Mouse (Mus musculus): ENCODE measurements around the gene Slc43a2.
"Not testable (repeated sequence)": the region's sequence is repeated elsewhere in the genome, so short reads cannot be mapped to it uniquely, and the experiment has no call there.

Slc43a2 gene

DNA sequence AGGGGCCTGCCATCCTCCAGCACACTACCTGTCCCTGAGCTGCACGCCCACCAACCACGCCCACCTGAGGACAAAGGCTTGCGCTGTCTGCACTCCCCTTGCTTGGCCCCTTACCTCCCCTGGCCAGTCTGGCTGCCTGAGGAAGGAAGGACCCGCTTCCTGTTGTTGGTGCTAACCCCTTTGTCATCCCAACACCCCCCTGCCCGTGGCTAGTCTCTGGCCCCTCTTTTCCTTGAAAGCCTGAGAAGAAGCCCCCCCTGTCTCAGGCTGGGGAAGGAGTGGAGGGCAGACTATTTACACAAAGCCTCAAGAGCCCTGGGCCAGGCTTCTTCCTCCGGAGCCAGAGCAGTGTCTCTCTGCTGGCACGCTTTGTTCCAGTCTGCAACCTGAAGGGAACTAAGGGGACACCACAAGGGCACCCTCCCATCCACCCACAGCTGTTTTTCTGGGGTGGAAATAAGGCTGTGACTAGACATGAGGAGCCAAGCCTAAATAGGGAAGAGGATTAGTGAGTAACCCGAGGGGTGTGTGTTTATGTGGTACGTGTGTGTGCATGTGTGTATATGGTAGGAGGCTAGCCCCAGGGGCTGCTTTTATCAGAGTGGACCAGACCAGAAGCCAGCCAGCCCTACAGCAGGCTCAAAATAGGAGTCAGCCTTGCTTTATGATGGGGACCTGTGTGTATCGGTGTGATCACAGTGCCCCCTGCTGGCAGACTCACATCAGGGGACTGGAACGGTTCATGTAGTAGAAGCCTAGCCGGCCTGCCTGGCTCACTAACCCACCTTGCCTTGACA lies 41.6 kb downstream of the Slc43a2 start:
- DNase-seq (ENCODE audit: low spot score): peak; percentile 92

DNA sequence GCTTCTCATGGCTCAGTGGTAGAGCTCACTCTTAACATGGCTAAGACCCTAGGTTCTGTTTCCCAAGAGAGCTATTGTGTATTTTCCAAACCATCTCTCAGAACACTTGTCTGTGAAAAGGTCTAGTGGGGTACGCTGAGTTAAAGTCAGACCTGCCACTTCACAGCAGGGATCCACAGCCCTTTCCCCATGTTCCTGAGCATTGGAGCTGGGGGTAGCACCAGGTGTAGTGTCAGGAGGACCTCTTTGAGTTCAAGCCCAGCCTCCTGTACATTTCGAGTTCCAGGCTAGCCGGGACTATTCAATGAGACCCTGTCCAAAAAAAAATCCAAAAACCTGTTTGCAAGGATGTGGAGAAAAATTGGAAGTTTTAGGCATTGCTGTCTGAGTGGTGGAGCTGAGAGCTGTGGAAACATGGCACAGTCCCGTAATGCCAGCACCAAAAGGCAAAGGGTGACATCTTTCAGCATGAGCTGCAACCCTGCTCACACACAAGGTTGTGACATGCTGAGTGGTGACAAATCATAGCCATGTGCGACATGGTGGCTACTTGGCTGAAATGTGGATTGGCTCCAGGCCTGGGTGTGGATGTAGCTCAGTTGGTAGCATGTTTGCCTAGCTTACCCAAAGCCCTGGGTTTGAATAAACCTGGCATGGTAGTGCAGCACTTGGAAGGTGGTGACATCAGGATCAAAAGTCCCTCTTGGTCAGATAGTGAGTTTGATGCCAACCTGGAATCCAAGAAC lies 43.1 kb downstream of the Slc43a2 start:
- no peak for DNase-seq (ENCODE audit: low spot score)

GRCm38 (mm10) chr11:75575560-75576123 lies 44.1 kb downstream of the Slc43a2 start:
- DNase-seq (ENCODE audit: low spot score): no peak

GRCm38 (mm10) chr11:75578609-75579008 lies 47.1 kb downstream of the Slc43a2 start:
- DNase-seq (ENCODE audit: low spot score): no peak

- DNase-seq (ENCODE audit: low spot score): no peak
These were observed 50.1 kb downstream of the Slc43a2 start for GRCm38 (mm10) chr11:75581495-75582149.

DNA sequence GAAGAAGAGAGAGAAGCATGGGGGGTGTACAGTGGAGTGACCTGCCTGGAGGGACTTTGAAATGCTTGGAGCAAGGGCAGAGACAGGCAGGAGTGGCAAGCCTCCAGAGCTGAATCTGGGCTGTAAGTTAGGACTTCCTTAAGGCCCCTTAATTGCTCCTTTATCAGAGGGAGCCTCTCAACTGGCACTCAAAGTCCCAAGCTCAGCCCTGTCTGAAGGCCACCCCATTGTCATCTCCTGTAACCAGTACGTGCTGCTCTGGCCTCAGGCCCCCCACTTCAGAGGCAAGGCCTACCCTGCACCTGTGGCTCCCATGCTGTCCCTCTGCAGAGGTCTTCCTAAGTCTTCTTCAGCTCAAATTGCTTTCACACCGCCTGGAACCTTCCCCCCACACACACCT lies 52.0 kb downstream of the Slc43a2 start:
- DNase-seq (ENCODE audit: low spot score): no peak

- no peak for DNase-seq (ENCODE audit: low spot score)
These were observed 53.6 kb downstream of the Slc43a2 start for GRCm38 (mm10) chr11:75585061-75585460.

GRCm38 (mm10) chr11:75585978-75586377 lies 54.5 kb downstream of the Slc43a2 start:
- no peak for DNase-seq (ENCODE audit: low spot score)

DNA sequence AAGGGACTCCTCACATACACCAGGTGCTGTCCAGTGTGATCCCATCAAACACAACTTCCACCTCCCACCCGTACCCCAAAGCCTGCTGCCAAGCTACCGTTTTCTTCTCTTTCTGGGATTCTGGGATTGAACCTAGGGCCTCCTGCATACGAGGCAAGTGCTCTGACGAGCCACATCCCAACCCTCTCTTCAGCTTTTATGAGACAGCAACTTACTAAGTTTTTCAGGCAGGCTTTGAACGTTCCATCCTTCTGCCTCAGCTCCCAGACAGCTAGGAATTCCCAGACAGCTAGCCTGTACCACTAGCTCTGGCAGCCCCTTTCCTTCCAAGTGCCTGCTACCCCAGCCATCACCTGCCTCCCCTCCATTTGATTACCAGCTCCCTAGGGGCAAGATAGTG lies 55.5 kb downstream of the Slc43a2 start:
- no peak for DNase-seq (ENCODE audit: low spot score)

- peak; percentile 95 for DNase-seq (ENCODE audit: low spot score)
These were observed 56.2 kb downstream of the Slc43a2 start, which contains the start of gene Pitpna for GRCm38 (mm10) chr11:75587493-75588284. Pitpna (plus strand) TSS chr11:75588097.

- DNase-seq (ENCODE audit: low spot score): no peak
These were observed 56.9 kb downstream of the Slc43a2 start for GRCm38 (mm10) chr11:75588285-75588941.

DNA sequence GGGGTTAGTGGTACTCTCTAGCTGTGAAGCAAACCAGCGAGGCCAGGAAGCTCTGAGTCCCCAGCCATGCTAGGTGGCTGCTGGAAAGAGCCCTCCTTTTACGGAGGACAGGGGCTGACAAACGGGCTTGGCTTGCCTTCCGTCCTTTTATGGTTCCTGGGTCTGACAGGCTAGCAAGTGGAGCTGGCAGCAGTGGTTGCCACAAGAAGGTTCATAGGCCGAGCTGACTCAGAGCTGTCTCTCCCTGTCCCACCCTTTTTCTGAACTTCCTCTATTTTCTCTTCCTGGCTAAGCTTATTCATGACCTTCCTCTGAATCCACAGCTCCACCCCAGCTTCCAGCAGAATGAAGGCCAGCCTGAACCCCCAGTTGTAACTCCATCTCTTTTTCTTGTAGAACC lies 61.1 kb downstream of the Slc43a2 start:
- no peak for DNase-seq (ENCODE audit: low spot score)

- DNase-seq (ENCODE audit: low spot score): no peak
These were observed 62.9 kb downstream of the Slc43a2 start for GRCm38 (mm10) chr11:75594431-75594830.

- no peak for DNase-seq (ENCODE audit: low spot score)
These were observed 63.9 kb downstream of the Slc43a2 start for GRCm38 (mm10) chr11:75595404-75595803.

GRCm38 (mm10) chr11:75595816-75596215 lies 64.3 kb downstream of the Slc43a2 start:
- no peak for DNase-seq (ENCODE audit: low spot score)

- no peak for DNase-seq (ENCODE audit: low spot score)
These were observed 65.3 kb downstream of the Slc43a2 start for GRCm38 (mm10) chr11:75596726-75597255.

GRCm38 (mm10) chr11:75598004-75598403 lies 66.5 kb downstream of the Slc43a2 start:
- no peak for DNase-seq (ENCODE audit: low spot score)

- not testable (repeated sequence) for DNase-seq (ENCODE audit: low spot score)
These were observed 68.3 kb downstream of the Slc43a2 start for GRCm38 (mm10) chr11:75599802-75600201.

DNA sequence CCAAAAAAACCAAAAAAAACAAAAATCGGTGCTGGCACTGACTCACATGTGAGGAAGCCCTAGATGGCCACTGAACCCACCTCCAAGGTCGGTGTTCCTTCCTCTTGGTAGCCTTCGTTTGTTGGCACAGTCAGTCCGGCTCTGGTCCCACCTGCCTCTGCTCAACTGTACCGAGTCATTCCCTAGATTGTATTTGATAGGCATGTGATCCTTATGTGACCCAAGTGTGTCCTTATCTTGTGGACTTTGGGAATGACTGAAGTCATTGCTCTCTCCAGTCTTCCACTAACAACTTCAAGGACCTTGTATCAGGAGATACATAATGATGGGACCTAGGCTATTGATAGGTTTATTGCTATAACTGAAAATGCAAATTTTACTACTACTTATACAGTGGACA lies 73.3 kb downstream of the Slc43a2 start:
- no peak for DNase-seq (ENCODE audit: low spot score)

- DNase-seq (ENCODE audit: low spot score): no peak
These were observed 73.8 kb downstream of the Slc43a2 start for GRCm38 (mm10) chr11:75605318-75605717.

DNA sequence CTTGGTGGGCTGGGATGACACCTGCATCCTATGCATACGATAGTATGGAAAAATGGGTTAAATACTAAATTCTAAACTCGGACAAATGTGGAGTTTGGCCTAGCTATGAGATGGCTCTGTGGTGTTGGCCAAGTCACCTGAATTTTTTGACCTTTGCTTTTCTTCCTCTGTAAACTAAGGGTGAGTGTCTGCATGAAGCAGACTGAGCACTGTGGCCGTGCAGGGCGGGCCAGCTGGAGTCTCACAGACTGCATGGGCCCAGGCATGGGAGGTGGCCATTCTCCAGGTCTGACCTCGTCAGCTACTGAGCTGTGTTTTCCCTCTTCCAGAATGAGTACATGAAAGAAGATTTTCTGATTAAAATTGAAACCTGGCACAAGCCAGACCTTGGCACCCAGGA lies 77.3 kb downstream of the Slc43a2 start:
- no peak for DNase-seq (ENCODE audit: low spot score)

All from urinary bladder, postnatal 25 days (tissue).